Mouse (Mus musculus): ENCODE measurements around the gene Ctnnal1.

DNA sequence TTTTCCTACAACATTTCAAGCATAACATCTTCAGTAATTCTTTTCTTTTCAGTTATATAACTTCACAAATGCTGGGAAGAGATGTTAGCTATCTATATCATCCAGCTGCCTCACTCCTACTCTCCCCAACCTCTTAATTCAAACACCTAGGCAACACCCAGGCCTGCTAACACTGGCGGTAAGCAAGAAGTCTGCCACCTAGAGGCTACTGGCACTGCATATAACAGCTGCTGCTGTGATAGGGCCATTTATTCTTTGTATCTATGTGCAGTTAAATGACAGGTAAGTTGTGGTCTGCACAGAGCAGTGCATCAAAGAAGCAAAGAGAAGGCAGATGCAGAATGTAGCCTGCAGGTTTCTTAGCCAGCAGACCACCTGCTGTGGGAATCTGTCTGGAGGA, 73.6 kb downstream of the Ctnnal1 start:
- TF ChIP-seq POLR2A (IDR thresholded peaks at IDR 0.05; ENCODE audit: low read depth, low read length) (no peak), CTCF (IDR thresholded peaks at IDR 0.05; ENCODE audit: extremely low read depth, insufficient read depth, insufficient read length, insufficient replicate concordance) (no peak)
